Mouse (Mus musculus) limb, embryonic 14.5 days (tissue): ENCODE measurements around the gene Slc6a11. TPM values are rescaled to one million over a fixed set of nuclear protein-coding genes. Genes with fewer than 3 reads are reported as not detected.

Experiments
- ATAC-seq: fragments of 200-750 bp; cut with Nextera tagmentation; 2 replicates; pipeline ENCODE4 v1.8.0; 2017; ENCODE audit warnings: low read depth, moderate number of reproducible peaks, moderate TSS enrichment; ENCODE audit not compliant: low FRiP score
- DNase-seq: peaks from one replicate; pipeline ENCODE4 v3.0.0-alpha.2; 2015; ENCODE audit warnings: low spot score
- H3K27ac ChIP-seq: fragments of 300-500 bp; sonication (generic); replicated peaks from 2 replicates; pipeline ENCODE4 v1.5.1; 2014; ENCODE audit warnings: low read depth, mild to moderate bottlenecking, low read length, moderate library complexity, mixed read lengths
- H3K27me3 ChIP-seq: fragments of 300-500 bp; sonication (generic); 2 replicates; pipeline ENCODE4 v1.6.1; 2014; ENCODE audit warnings: low read length, mixed read lengths; ENCODE audit not compliant: control insufficient read depth, insufficient read depth
- H3K36me3 ChIP-seq: fragments of 300-500 bp; sonication (generic); 2 replicates; pipeline ENCODE4 v1.6.1; 2014; ENCODE audit warnings: mild to moderate bottlenecking, low read length, moderate library complexity, mixed read lengths; ENCODE audit not compliant: control insufficient read depth, insufficient read depth
- H3K4me1 ChIP-seq: fragments of 300-500 bp; sonication (generic); 2 replicates; pipeline ENCODE4 v1.6.1; 2014; ENCODE audit warnings: antibody characterized with exemption, low read length, mixed read lengths; ENCODE audit not compliant: control insufficient read depth, insufficient read depth
- H3K4me2 ChIP-seq: fragments of 300-500 bp; sonication (generic); replicated peaks from 2 replicates; pipeline ENCODE4 v1.6.1; 2014; ENCODE audit warnings: low read depth, mild to moderate bottlenecking, low read length, moderate library complexity; ENCODE audit not compliant: severe bottlenecking
- H3K4me3 ChIP-seq: fragments of 300-500 bp; sonication (generic); replicated peaks from 2 replicates; pipeline ENCODE4 v1.5.1; 2014; ENCODE audit warnings: low read length
- H3K9ac ChIP-seq: fragments of 300-500 bp; sonication (generic); 2 replicates; pipeline ENCODE4 v1.6.1; 2014; ENCODE audit warnings: mild to moderate bottlenecking, low read depth, low read length, moderate library complexity; ENCODE audit not compliant: severe bottlenecking
- H3K9me3 ChIP-seq: fragments of 300-500 bp; sonication (generic); 2 replicates; pipeline ENCODE4 v1.6.1; 2016; ENCODE audit warnings: low read length; ENCODE audit not compliant: control insufficient read depth
- POLR2A ChIP-seq: fragments of 200-500 bp; IDR thresholded peaks from 2 replicates; pipeline ENCODE4 v1.8.0; 2012; ENCODE audit warnings: inconsistent platforms, mild to moderate bottlenecking, moderate library complexity, borderline replicate concordance; ENCODE audit not compliant: insufficient read depth, insufficient read length; ENCODE audit errors: extremely low read depth
- WGBS: fragments of 180-500 bp; shearing (Covaris S2); extraction: QIAGEN DNeasy Blood & Tissue Kit; methylation state at CpG from one replicate; pipeline ENCODE4 v1.1.7; 2014; 5-methylcytosine and 5-hydroxymethylcytosine counted together
- polyA plus RNA-seq, 2 experiments: library from polyadenylated mRNA; depleted of rRNA in 1 of 2; stranded (reverse) in 1 of 2; unstranded in 1 of 2; fragments of >200 nt; fragmentation: Nextera tagmentation in 1 of 2; extraction: Ambion mirVana in 1 of 2; gene quantifications; 2 replicates each; pipeline versions ENCODE4 v1.2.1 to v1.2.3; 2012 to 2014

The Slc6a11 gene
- polyA plus RNA-seq, 2 experiments = 0.11 TPM

- Histone ChIP-seq H3K4me2 (no peak overlapping the region), H3K4me3 (no peak overlapping the region), H3K36me3 (no peaks in the 10 kb centered on the region), H3K27ac (no peak overlapping the region), H3K9ac (no peak overlapping the region), H3K9me3 (no peaks in the 10 kb centered on the region), H3K27me3 (no peaks in the 10 kb centered on the region), H3K4me1 (no peaks in the 10 kb centered on the region)
- DNase-seq = no peak
- 85% methylated on average over 10 of the region's 10 CpGs for WGBS
- TF ChIP-seq POLR2A = no peak
- ATAC-seq = no peak
These were observed 24.7 kb downstream of the Slc6a11 start for GRCm38 (mm10) chr6:114155720-114156119.

DNA sequence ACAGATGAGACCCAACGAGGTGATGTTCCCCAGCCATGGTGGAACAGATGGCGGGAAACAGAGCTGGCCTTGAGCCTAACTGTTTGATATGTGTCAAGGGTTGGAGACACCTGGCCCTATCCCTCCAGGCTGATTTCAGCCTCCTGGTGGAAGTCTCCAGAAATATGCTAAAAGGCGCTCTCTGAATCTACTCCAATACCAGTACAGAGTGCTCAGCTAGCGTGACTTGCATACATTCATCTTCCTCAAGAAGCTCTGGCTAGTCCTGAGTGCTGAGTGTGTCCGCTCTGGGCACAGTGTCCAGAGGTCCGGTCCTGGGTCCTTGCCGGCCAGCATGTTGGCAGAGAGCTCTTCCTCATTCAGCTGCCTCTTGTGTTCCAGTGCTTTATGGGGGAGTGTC is 27.8 kb downstream of the Slc6a11 start:
- TF ChIP-seq POLR2A = no peak
- ATAC-seq (no peak), DNase-seq (no peak)
- Histone ChIP-seq H3K4me1 (no peaks in the 10 kb centered on the region), H3K27me3 (no peaks in the 10 kb centered on the region), H3K4me3 (no peak overlapping the region), H3K27ac (no peak overlapping the region), H3K9me3 (no peaks in the 10 kb centered on the region), H3K36me3 (no peaks in the 10 kb centered on the region), H3K9ac (no peak overlapping the region), H3K4me2 (no peak overlapping the region)
- WGBS = 78% methylated on average over 7 of the region's 7 CpGs

DNA sequence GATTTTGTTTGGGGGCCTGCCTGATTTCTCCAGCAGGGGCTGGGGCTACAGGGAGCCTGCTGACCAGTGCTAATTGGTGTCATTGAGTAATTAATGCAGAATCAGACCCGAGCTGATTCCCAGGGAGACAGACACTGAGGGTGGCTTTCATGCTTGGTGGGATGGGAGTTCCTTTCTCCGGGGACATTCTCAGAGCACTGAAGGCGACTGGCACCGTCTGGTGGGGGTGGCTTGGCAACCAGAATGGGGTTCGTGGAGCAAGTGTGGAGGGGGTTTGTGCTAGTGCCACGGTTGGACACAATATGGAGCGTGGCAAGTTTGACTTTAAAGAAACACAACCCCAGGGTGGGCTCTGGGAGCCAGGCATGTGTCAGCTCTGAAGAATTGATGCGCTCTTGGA is 29.7 kb downstream of the Slc6a11 start:
- H3K27ac ChIP-seq = no peak overlapping the region
- H3K9ac ChIP-seq = no peak overlapping the region
- no peaks in the 10 kb centered on the region for H3K9me3 ChIP-seq
- no peaks in the 10 kb centered on the region for H3K4me1 ChIP-seq
- no peak overlapping the region for H3K4me2 ChIP-seq
- ATAC-seq (no peak), DNase-seq (no peak)
- H3K27me3 ChIP-seq = no peaks in the 10 kb centered on the region
- no peak for TF ChIP-seq POLR2A
- WGBS = 74% methylated on average over 8 of the region's 8 CpGs
- H3K4me3 ChIP-seq = no peak overlapping the region
- H3K36me3 ChIP-seq = no peaks in the 10 kb centered on the region

DNA sequence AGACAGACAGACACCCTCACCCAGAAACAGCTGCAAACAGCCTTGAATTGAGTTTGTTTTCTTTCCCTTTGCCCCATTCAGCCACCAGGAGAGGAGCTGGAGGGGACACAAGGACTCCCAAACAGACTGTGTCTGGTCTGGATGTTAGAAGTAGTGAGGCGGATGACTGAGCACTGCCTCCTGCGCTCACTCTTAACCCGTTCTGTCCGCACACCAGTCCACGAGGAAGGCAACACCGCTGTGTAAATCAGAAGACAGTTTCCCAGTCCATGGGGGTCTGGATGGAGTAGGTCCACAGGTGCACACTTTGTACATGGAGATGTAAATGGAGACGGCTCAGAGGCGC is 43.0 kb downstream of the Slc6a11 start:
- H3K27me3 ChIP-seq = no peaks in the 10 kb centered on the region
- no peak overlapping the region for H3K4me2 ChIP-seq
- DNase-seq (no peak), ATAC-seq (no peak)
- TF ChIP-seq POLR2A = no peak
- H3K4me3 ChIP-seq = no peak overlapping the region
- no peaks in the 10 kb centered on the region for H3K9me3 ChIP-seq
- 11% methylated on average over 8 of the region's 8 CpGs for WGBS
- no peak overlapping the region for H3K27ac ChIP-seq
- H3K4me1 ChIP-seq = no peaks in the 10 kb centered on the region
- no peaks in the 10 kb centered on the region for H3K36me3 ChIP-seq
- no peak overlapping the region for H3K9ac ChIP-seq

DNA sequence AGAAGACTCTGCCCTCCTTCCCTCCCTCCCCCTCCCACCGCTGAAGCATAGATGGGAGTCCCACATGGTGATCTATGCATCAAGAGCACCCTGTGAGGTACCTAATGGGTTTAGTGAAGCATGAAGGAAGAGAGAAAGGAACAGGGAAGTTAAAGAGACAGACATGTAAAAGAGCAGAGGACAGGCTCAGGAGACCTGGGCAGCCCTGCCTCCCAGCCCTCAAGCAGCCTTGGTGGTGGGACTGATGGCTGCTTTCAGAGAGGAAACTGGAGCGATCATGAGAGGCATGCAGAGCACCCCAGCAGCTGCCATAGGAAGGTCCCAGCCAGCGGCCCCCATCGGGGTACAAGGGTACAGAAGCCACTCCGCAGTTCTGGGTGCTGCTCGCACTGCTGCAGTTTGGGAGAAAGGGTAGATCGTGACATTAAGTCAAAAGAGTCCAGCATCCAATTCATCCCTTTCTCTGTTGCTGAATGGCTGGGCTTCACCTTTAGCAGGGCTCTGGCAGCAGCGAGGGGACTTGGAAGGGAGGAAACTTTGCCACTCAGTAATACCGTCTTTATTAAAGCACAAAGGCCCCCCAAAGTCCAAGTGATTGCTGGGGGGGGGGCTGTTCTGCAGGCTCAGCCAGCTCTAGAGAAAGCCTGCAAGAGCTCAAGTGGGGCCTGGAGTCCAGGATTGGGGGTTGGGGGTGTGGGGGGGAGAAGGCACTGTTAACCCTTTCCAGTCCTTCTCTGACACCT is 43.5 kb downstream of the Slc6a11 start:
- H3K4me3 ChIP-seq = no peak overlapping the region
- H3K9me3 ChIP-seq = no peaks in the 10 kb centered on the region
- TF ChIP-seq POLR2A = no peak
- ATAC-seq (no peak), DNase-seq (no peak)
- H3K36me3 ChIP-seq = no peaks in the 10 kb centered on the region
- H3K4me1 ChIP-seq = no peaks in the 10 kb centered on the region
- no peak overlapping the region for H3K27ac ChIP-seq
- no peak overlapping the region for H3K4me2 ChIP-seq
- H3K27me3 ChIP-seq = no peaks in the 10 kb centered on the region
- no peak overlapping the region for H3K9ac ChIP-seq
- WGBS = 13% methylated on average over 9 of the region's 9 CpGs

GRCm38 (mm10) chr6:114178141-114178540 is 47.1 kb downstream of the Slc6a11 start:
- WGBS = 77% methylated on average over 3 of the region's 3 CpGs
- no peak for DNase-seq
- H3K4me2 ChIP-seq = no peak overlapping the region
- H3K9ac ChIP-seq = no peak overlapping the region
- no peaks in the 10 kb centered on the region for H3K27me3 ChIP-seq
- no peaks in the 10 kb centered on the region for H3K4me1 ChIP-seq
- H3K9me3 ChIP-seq = no peaks in the 10 kb centered on the region
- no peak overlapping the region for H3K27ac ChIP-seq
- TF ChIP-seq POLR2A = no peak
- no peak overlapping the region for H3K4me3 ChIP-seq
- no peak for ATAC-seq
- no peaks in the 10 kb centered on the region for H3K36me3 ChIP-seq
